Mouse (Mus musculus): ENCODE measurements around the gene Cmss1.

GRCm38 (mm10) chr16:57340613-57340898, 266.1 kb downstream of the Cmss1 start:
- no peak for TF ChIP-seq CTCF (IDR thresholded peaks at IDR 0.05; ENCODE audit: low read depth)
- no peak for TF ChIP-seq EP300 (IDR thresholded peaks at IDR 0.05; ENCODE audit: low read depth)
